Mouse (Mus musculus): ENCODE results near the gene Fam135a. TPM values are rescaled to one million over a fixed set of nuclear protein-coding genes. Genes with fewer than 3 reads are reported as not detected.

Fam135a gene
- polyA plus RNA-seq (2014; fragmentation: Nextera tagmentation; extraction: Ambion mirVana): 32.8 and 39.2 TPM in 2 replicates

- ATAC-seq (ENCODE audit: low FRiP score) (peak; percentile 91), DNase-seq (ENCODE audit: low spot score, missing footprints) (peak; percentile 99)
- Histone ChIP-seq H3K36me3 (ENCODE audit: control insufficient read depth, insufficient read depth, low read length) (no peaks in the 10 kb centered on the region), H3K9ac (ENCODE audit: low read length) (peak within 1 kb of the TSS; percentile 90), H3K27me3 (ENCODE audit: control insufficient read depth, insufficient read depth, low read length) (no peaks in the 10 kb centered on the region), H3K9me3 (ENCODE audit: control insufficient read depth, low read length) (no peaks in the 10 kb centered on the region), H3K27ac (ENCODE audit: low read depth, low read length) (peak within 1 kb of the TSS; percentile 68), H3K4me1 (ENCODE audit: control insufficient read depth, insufficient read depth, low read length) (0 out of 2 replicates have a peak, but pooled peaks cover 4% of the 10 kb centered on the region), H3K4me3 (ENCODE audit: low read depth, low read length) (peak within 1 kb of the TSS; percentile 90), H3K4me2 (peak within 1 kb of the TSS; percentile 76)
- WGBS: under 1% methylated on average over 72 of the region's 88 CpGs
These were observed at the start of gene Fam135a for GRCm38 (mm10) chr1:24099926-24100869. Gene Fam135a (minus strand): TSS chr1:24100341.

- Histone ChIP-seq H3K27me3 (ENCODE audit: control insufficient read depth, insufficient read depth, low read length) (no peaks in the 10 kb centered on the region), H3K9ac (ENCODE audit: low read length) (no peak overlapping the region), H3K4me3 (ENCODE audit: low read depth, low read length) (no peak overlapping the region), H3K4me2 (no peak overlapping the region), H3K4me1 (ENCODE audit: control insufficient read depth, insufficient read depth, low read length) (no peaks in the 10 kb centered on the region), H3K36me3 (ENCODE audit: control insufficient read depth, insufficient read depth, low read length) (no peaks in the 10 kb centered on the region), H3K27ac (ENCODE audit: low read depth, low read length) (no peak overlapping the region), H3K9me3 (ENCODE audit: control insufficient read depth, low read length) (no peaks in the 10 kb centered on the region)
- DNase-seq (ENCODE audit: low spot score, missing footprints) (no peak), ATAC-seq (ENCODE audit: low FRiP score) (no peak)
- WGBS: 79% methylated on average over 8 of the region's 8 CpGs
These were observed 43.4 kb upstream of the Fam135a start for GRCm38 (mm10) chr1:24143504-24143903.

- H3K9ac ChIP-seq (ENCODE audit: low read length): no peak overlapping the region
- peak; percentile 51; the same call in 1 of the 2 replicates for ATAC-seq (ENCODE audit: low FRiP score)
- H3K4me3 ChIP-seq (ENCODE audit: low read depth, low read length): no peak overlapping the region
- H3K4me1 ChIP-seq (ENCODE audit: control insufficient read depth, insufficient read depth, low read length): no peaks in the 10 kb centered on the region
- no peak overlapping the region for H3K4me2 ChIP-seq
- 45% methylated on average over 6 of the region's 6 CpGs for WGBS
- H3K36me3 ChIP-seq (ENCODE audit: control insufficient read depth, insufficient read depth, low read length): no peaks in the 10 kb centered on the region
- H3K27me3 ChIP-seq (ENCODE audit: control insufficient read depth, insufficient read depth, low read length): no peaks in the 10 kb centered on the region
- no peaks in the 10 kb centered on the region for H3K9me3 ChIP-seq (ENCODE audit: control insufficient read depth, low read length)
- no peak overlapping the region for H3K27ac ChIP-seq (ENCODE audit: low read depth, low read length)
- DNase-seq (ENCODE audit: low spot score, missing footprints): no peak
These were observed 40.4 kb upstream of the Fam135a start for GRCm38 (mm10) chr1:24140555-24140954.

- peak; percentile 91 for DNase-seq (ENCODE audit: low spot score, missing footprints)
- no peak; the same call in 1 of the 2 replicates for ATAC-seq (ENCODE audit: low FRiP score)
- H3K9me3 ChIP-seq (ENCODE audit: control insufficient read depth, low read length): no peaks in the 10 kb centered on the region
- WGBS: 12% methylated on average over 3 of the region's 3 CpGs
- H3K4me2 ChIP-seq: no peak overlapping the region
- no peak overlapping the region for H3K4me3 ChIP-seq (ENCODE audit: low read depth, low read length)
- H3K4me1 ChIP-seq (ENCODE audit: control insufficient read depth, insufficient read depth, low read length): no peaks in the 10 kb centered on the region
- no peaks in the 10 kb centered on the region for H3K27me3 ChIP-seq (ENCODE audit: control insufficient read depth, insufficient read depth, low read length)
- H3K36me3 ChIP-seq (ENCODE audit: control insufficient read depth, insufficient read depth, low read length): no peaks in the 10 kb centered on the region
- no peak overlapping the region for H3K27ac ChIP-seq (ENCODE audit: low read depth, low read length)
- H3K9ac ChIP-seq (ENCODE audit: low read length): no peak overlapping the region
These were observed 37.0 kb upstream of the Fam135a start for GRCm38 (mm10) chr1:24137133-24137532.

GRCm38 (mm10) chr1:24134792-24135191 is 34.7 kb upstream of the Fam135a start:
- Histone ChIP-seq H3K9ac (ENCODE audit: low read length) (no peak overlapping the region), H3K4me2 (no peak overlapping the region), H3K9me3 (ENCODE audit: control insufficient read depth, low read length) (no peaks in the 10 kb centered on the region), H3K4me3 (ENCODE audit: low read depth, low read length) (no peak overlapping the region), H3K27me3 (ENCODE audit: control insufficient read depth, insufficient read depth, low read length) (no peaks in the 10 kb centered on the region), H3K4me1 (ENCODE audit: control insufficient read depth, insufficient read depth, low read length) (no peaks in the 10 kb centered on the region), H3K36me3 (ENCODE audit: control insufficient read depth, insufficient read depth, low read length) (no peaks in the 10 kb centered on the region), H3K27ac (ENCODE audit: low read depth, low read length) (no peak overlapping the region)
- ATAC-seq (ENCODE audit: low FRiP score) (peak; percentile 72), DNase-seq (ENCODE audit: low spot score, missing footprints) (peak; percentile 90)
- 0% methylated on average over 1 of the region's 1 CpGs for WGBS

GRCm38 (mm10) chr1:24133853-24134252 is 33.7 kb upstream of the Fam135a start:
- Histone ChIP-seq H3K9ac (ENCODE audit: low read length) (no peak overlapping the region), H3K4me3 (ENCODE audit: low read depth, low read length) (no peak overlapping the region), H3K27ac (ENCODE audit: low read depth, low read length) (no peak overlapping the region), H3K27me3 (ENCODE audit: control insufficient read depth, insufficient read depth, low read length) (no peaks in the 10 kb centered on the region), H3K4me2 (peak overlapping the region; percentile 15; the same call in 1 of the 2 replicates), H3K9me3 (ENCODE audit: control insufficient read depth, low read length) (no peaks in the 10 kb centered on the region), H3K4me1 (ENCODE audit: control insufficient read depth, insufficient read depth, low read length) (no peaks in the 10 kb centered on the region), H3K36me3 (ENCODE audit: control insufficient read depth, insufficient read depth, low read length) (no peaks in the 10 kb centered on the region)
- DNase-seq (ENCODE audit: low spot score, missing footprints) (no peak), ATAC-seq (ENCODE audit: low FRiP score) (peak; percentile 51)
- 45% methylated on average over 19 of the region's 19 CpGs for WGBS

GRCm38 (mm10) chr1:24127866-24128265 is 27.7 kb upstream of the Fam135a start:
- Histone ChIP-seq H3K27me3 (ENCODE audit: control insufficient read depth, insufficient read depth, low read length) (no peaks in the 10 kb centered on the region), H3K27ac (ENCODE audit: low read depth, low read length) (no peak overlapping the region), H3K9me3 (ENCODE audit: control insufficient read depth, low read length) (no peaks in the 10 kb centered on the region)

GRCm38 (mm10) chr1:24124610-24125009 is 24.5 kb upstream of the Fam135a start:
- no peak for ATAC-seq (ENCODE audit: low FRiP score)
- no peak for DNase-seq (ENCODE audit: low spot score, missing footprints)
- Histone ChIP-seq H3K27ac (ENCODE audit: low read depth, low read length) (no peak overlapping the region), H3K4me2 (no peak overlapping the region), H3K9ac (ENCODE audit: low read length) (no peak overlapping the region), H3K4me3 (ENCODE audit: low read depth, low read length) (no peak overlapping the region), H3K9me3 (ENCODE audit: control insufficient read depth, low read length) (no peaks in the 10 kb centered on the region), H3K27me3 (ENCODE audit: control insufficient read depth, insufficient read depth, low read length) (no peaks in the 10 kb centered on the region), H3K4me1 (ENCODE audit: control insufficient read depth, insufficient read depth, low read length) (no peaks in the 10 kb centered on the region), H3K36me3 (ENCODE audit: control insufficient read depth, insufficient read depth, low read length) (no peaks in the 10 kb centered on the region)
- 82% methylated on average over 3 of the region's 3 CpGs for WGBS

More at GRCm38 (mm10) chr1:24127866-24128265, 27.7 kb upstream of the Fam135a start:
- 65% methylated on average over 6 of the region's 6 CpGs for WGBS
- H3K4me1 ChIP-seq (ENCODE audit: control insufficient read depth, insufficient read depth, low read length): no peaks in the 10 kb centered on the region
- no peak overlapping the region for H3K4me2 ChIP-seq
- H3K36me3 ChIP-seq (ENCODE audit: control insufficient read depth, insufficient read depth, low read length): no peaks in the 10 kb centered on the region
- no peak overlapping the region for H3K9ac ChIP-seq (ENCODE audit: low read length)
- DNase-seq (ENCODE audit: low spot score, missing footprints): no peak
- no peak overlapping the region for H3K4me3 ChIP-seq (ENCODE audit: low read depth, low read length)
- ATAC-seq (ENCODE audit: low FRiP score): peak; percentile 33; the same call in 1 of the 2 replicates

GRCm38 (mm10) chr1:24122582-24122981 is 22.4 kb upstream of the Fam135a start:
- H3K27ac ChIP-seq (ENCODE audit: low read depth, low read length): no peak overlapping the region
- H3K4me3 ChIP-seq (ENCODE audit: low read depth, low read length): no peak overlapping the region
- no peaks in the 10 kb centered on the region for H3K27me3 ChIP-seq (ENCODE audit: control insufficient read depth, insufficient read depth, low read length)
- ATAC-seq (ENCODE audit: low FRiP score): no peak
- no peaks in the 10 kb centered on the region for H3K36me3 ChIP-seq (ENCODE audit: control insufficient read depth, insufficient read depth, low read length)
- 91% methylated on average over 1 of the region's 1 CpGs for WGBS
- H3K9me3 ChIP-seq (ENCODE audit: control insufficient read depth, low read length): no peaks in the 10 kb centered on the region
- no peaks in the 10 kb centered on the region for H3K4me1 ChIP-seq (ENCODE audit: control insufficient read depth, insufficient read depth, low read length)
- no peak overlapping the region for H3K9ac ChIP-seq (ENCODE audit: low read length)
- DNase-seq (ENCODE audit: low spot score, missing footprints): no peak
- H3K4me2 ChIP-seq: no peak overlapping the region

All from midbrain, embryonic 11.5 days (tissue).